Mouse (Mus musculus) forebrain, embryonic 16.5 days (tissue): ENCODE measurements at regions not wholly inside any gene's neighbourhood (a gene's known extent, or its start where the extent isn't known, plus 50 kb on each side); places are given as distances from the start of the nearest gene placed in this dataset.

Experiments
- ATAC-seq: fragments of 200-750 bp; cut with Nextera tagmentation; 2 replicates; pipeline ENCODE4 v1.8.0; 2017; ENCODE audit warnings: mild to moderate bottlenecking, moderate library complexity
- H3K27ac ChIP-seq: fragments of 300-500 bp; sonication (generic); 2 replicates; pipeline ENCODE4 v1.5.1; 2014; ENCODE audit warnings: low read length, control low read depth
- H3K27me3 ChIP-seq: fragments of 300-500 bp; sonication (generic); replicated peaks from 2 replicates; pipeline ENCODE4 v1.6.1; 2014; ENCODE audit warnings: low read length; ENCODE audit not compliant: control insufficient read depth, insufficient read depth
- H3K36me3 ChIP-seq: fragments of 300-500 bp; sonication (generic); 2 replicates; pipeline ENCODE4 v1.6.1; 2014; ENCODE audit not compliant: control insufficient read depth, insufficient read depth
- H3K4me1 ChIP-seq: fragments of 300-500 bp; sonication (generic); replicated peaks from 2 replicates; pipeline ENCODE4 v1.6.1; 2014; ENCODE audit warnings: low read length; ENCODE audit not compliant: control insufficient read depth, insufficient read depth
- H3K4me2 ChIP-seq: fragments of 300-500 bp; sonication (generic); 2 replicates; pipeline ENCODE4 v1.6.1; 2014; ENCODE audit warnings: mild to moderate bottlenecking, low read length, control low read depth
- H3K4me3 ChIP-seq: fragments of 300-500 bp; sonication (generic); replicated peaks from 2 replicates; pipeline ENCODE4 v1.5.1; 2014; ENCODE audit warnings: mild to moderate bottlenecking, low read length, control low read depth
- H3K9ac ChIP-seq: fragments of 300-500 bp; sonication (generic); replicated peaks from 2 replicates; pipeline ENCODE4 v1.6.1; 2014; ENCODE audit warnings: low read depth, low read length, control low read depth
- H3K9me3 ChIP-seq: fragments of 300-500 bp; sonication (generic); 2 replicates; pipeline ENCODE4 v1.6.1; 2016; ENCODE audit warnings: low read length; ENCODE audit not compliant: control insufficient read depth
- WGBS: fragments of 180-500 bp; shearing (Covaris S2); extraction: QIAGEN DNeasy Blood & Tissue Kit; methylation state at CpG from one replicate; pipeline ENCODE4 v1.1.7; 2014; 5-methylcytosine and 5-hydroxymethylcytosine counted together

DNA sequence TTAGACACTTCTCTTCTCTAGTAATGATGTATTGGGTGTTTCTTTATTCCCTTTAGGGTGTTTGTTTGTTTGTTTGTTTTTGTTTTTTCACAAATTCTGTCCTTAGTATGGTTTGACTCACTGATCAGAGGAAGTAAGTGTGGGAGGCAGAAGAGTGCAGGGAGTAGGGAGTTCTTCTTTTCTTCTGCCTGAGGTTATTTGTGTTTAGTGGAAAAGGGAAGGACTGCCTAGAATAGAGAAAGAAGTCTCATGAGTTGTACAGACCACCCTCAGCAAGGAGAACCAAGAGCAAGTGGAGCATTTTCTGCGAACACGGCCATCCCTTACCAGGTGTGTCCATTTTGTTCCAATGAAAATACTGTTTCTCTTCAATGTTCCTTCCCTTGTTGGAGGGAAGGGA, 253.9 kb downstream of the Ptprc start:
- H3K36me3 ChIP-seq, result no peaks in the 10 kb centered on the region; the same call in 1 of the 2 replicates
- H3K4me1 ChIP-seq, result peaks cover 8% of the 10 kb centered on the region
- no peaks in the 10 kb centered on the region for H3K27me3 ChIP-seq
- 85% methylated on average over 2 of the region's 2 CpGs for WGBS
- H3K27ac ChIP-seq, result no peak overlapping the region
- no peak overlapping the region for H3K9ac ChIP-seq
- no peaks in the 10 kb centered on the region for H3K9me3 ChIP-seq
- no peak for ATAC-seq
- H3K4me2 ChIP-seq, result no peak overlapping the region
- H3K4me3 ChIP-seq, result no peak overlapping the region

DNA sequence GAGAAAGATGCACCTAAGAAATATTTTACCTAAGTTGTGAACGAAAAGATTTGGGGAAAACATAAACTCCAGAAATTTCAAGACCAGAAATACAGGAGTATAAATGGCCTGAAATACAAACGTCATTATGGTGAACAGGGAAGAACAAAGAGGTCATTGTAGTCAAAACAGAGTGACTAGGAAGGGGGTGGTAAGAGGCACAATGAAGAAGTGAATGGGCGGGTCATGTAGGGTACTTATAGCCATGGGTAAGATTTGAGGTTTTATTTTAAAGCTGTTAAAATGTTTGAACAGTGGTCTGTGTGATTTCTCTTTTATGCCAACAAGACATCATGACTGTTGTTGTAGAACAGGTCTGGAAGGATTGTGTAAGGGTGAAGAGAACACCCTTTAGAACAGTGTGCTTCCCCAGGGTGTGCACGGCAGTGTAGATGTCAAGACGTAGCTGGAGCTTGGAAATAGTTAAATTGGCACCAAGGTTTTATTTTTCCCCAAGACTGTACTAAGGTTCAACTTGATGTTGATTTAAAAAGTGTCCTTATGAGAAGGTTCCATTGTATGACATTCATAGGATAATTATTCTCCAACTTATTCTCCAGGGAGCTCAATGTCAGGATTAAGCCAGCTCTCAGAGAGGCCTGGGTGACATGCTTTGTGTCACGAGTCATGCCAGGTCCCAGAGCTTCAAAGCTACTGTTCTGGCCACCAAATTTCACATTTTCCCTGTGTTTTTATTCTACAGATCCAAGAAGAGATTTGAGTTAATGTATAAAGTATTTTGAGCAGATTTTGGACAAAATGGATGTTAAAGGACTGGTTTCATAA, 255.6 kb downstream of the Ptprc start:
- H3K9ac ChIP-seq, result no peak overlapping the region
- no peaks in the 10 kb centered on the region; the same call in 1 of the 2 replicates for H3K36me3 ChIP-seq
- no peak overlapping the region for H3K27ac ChIP-seq
- H3K4me2 ChIP-seq, result no peak overlapping the region
- no peaks in the 10 kb centered on the region for H3K9me3 ChIP-seq
- WGBS, result 41% methylated on average over 6 of the region's 6 CpGs
- no peaks in the 10 kb centered on the region for H3K27me3 ChIP-seq
- 0 out of 2 replicates have a peak, but pooled peaks have one; percentile 34 for ATAC-seq
- peaks cover 2% of the 10 kb centered on the region; the same call in 1 of the 2 replicates for H3K4me1 ChIP-seq
- no peak overlapping the region for H3K4me3 ChIP-seq

DNA sequence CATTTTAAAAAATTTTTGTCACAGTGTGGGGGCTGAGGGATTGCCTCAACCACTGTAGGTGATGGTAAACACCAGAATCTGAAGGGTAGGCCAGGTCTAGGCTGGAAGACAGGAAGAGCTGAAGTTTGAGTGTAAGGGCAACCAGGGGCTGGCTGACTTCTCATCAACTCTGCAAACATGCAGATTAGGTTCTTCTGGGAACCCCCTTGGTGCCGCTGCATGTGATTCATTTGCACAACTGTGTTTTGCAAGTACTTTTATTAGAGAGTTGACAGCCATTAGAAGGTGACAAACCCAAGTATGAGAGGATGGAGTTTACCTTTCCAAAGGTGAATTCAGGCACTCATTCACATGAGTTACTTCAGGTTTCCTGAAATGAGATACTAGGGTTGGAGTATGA, 258.1 kb downstream of the Ptprc start:
- 78% methylated on average over 1 of the region's 1 CpGs for WGBS

DNA sequence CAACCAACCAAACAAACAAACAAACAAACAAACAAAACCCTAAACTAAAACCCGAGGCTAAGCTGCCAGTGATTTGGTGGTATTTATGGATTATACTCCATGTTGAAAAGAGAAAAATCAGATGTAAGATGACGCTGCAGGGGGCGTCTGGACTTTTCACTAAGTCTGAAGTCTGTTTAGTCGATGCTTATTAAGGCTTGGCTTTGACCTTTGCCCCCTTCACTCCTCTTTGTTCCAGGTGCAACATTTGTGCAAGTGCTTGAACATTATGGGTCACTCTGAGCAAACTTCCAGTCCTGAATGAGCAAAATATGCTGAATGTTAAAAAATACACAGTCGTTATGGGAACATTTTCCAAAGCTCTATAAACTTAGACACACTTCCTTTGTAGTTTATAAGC, 268.6 kb downstream of the Ptprc start:
- peak overlapping the region; percentile 24 for H3K4me2 ChIP-seq
- H3K27ac ChIP-seq, result no peak overlapping the region

More for the DNA sequence above, 258.1 kb downstream of the Ptprc start:
- Histone ChIP-seq H3K4me2 (no peak overlapping the region), H3K36me3 (no peaks in the 10 kb centered on the region; the same call in 1 of the 2 replicates), H3K9ac (no peak overlapping the region), H3K27ac (no peak overlapping the region), H3K4me3 (no peak overlapping the region), H3K4me1 (peaks cover 7% of the 10 kb centered on the region), H3K27me3 (no peaks in the 10 kb centered on the region), H3K9me3 (no peaks in the 10 kb centered on the region)
- no peak for ATAC-seq

DNA sequence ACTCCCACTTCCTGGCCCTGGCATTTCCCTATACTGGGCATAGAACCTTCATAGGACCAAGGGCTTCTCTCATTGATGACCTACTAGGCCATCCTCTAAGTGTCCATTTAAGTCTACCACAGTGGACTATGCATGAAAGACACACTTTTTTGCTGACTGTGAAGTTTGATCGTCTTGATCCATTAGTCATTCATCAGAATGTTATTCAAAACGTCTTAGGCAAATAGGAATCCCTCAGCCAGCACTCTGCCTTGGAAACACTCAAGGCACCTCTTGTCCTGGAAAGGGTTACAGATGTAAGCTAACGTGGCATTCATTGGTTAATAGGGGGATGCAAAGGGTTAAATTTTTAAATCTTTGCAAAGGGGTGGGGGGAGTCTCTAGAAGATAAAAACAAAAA, 269.0 kb downstream of the Ptprc start:
- no peak for ATAC-seq
- H3K9ac ChIP-seq, result no peak overlapping the region
- no peaks in the 10 kb centered on the region for H3K9me3 ChIP-seq
- H3K36me3 ChIP-seq, result no peaks in the 10 kb centered on the region; the same call in 1 of the 2 replicates
- H3K27me3 ChIP-seq, result no peaks in the 10 kb centered on the region
- WGBS, result 14% methylated on average over 3 of the region's 3 CpGs
- H3K4me1 ChIP-seq, result peaks cover 31% of the 10 kb centered on the region
- H3K4me2 ChIP-seq, result peak overlapping the region; percentile 16
- H3K27ac ChIP-seq, result no peak overlapping the region
- no peak overlapping the region for H3K4me3 ChIP-seq

More for the DNA sequence above, 268.6 kb downstream of the Ptprc start:
- peaks cover 3% of the 10 kb centered on the region for H3K36me3 ChIP-seq
- no peak overlapping the region for H3K4me3 ChIP-seq
- no peak overlapping the region for H3K9ac ChIP-seq
- peaks cover 31% of the 10 kb centered on the region for H3K4me1 ChIP-seq
- WGBS, result 21% methylated on average over 5 of the region's 5 CpGs
- ATAC-seq, result no peak
- no peaks in the 10 kb centered on the region for H3K27me3 ChIP-seq
- no peaks in the 10 kb centered on the region for H3K9me3 ChIP-seq

DNA sequence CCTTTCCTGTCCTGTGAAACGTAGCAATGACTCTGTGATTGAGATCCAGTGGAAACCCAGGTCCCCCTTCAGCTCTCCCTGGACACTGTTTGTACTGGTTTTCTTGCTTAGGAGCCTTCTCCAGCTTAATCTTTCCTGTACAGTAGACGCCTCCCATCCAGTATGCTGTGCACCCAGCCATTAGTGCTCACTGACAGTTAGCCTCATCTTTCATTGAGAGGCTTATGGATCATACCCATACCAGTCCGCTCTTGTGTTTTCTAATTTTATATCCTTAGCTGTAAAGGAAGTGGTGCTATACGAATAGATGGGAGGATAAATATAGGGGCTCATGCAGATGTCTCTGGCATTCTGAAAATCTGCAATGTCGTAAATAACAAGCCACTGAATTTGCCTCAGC, 269.9 kb downstream of the Ptprc start:
- H3K4me1 ChIP-seq, result peaks cover 31% of the 10 kb centered on the region
- H3K27ac ChIP-seq, result peak overlapping the region; percentile 59
- H3K9me3 ChIP-seq, result no peaks in the 10 kb centered on the region
- ATAC-seq, result no peak
- no peaks in the 10 kb centered on the region for H3K27me3 ChIP-seq
- H3K4me3 ChIP-seq, result peak overlapping the region; percentile 20; the same call in 1 of the 2 replicates
- 40% methylated on average over 5 of the region's 5 CpGs for WGBS
- peak overlapping the region; percentile 26 for H3K9ac ChIP-seq
- H3K36me3 ChIP-seq, result no peaks in the 10 kb centered on the region
- H3K4me2 ChIP-seq, result peak overlapping the region; percentile 44

DNA sequence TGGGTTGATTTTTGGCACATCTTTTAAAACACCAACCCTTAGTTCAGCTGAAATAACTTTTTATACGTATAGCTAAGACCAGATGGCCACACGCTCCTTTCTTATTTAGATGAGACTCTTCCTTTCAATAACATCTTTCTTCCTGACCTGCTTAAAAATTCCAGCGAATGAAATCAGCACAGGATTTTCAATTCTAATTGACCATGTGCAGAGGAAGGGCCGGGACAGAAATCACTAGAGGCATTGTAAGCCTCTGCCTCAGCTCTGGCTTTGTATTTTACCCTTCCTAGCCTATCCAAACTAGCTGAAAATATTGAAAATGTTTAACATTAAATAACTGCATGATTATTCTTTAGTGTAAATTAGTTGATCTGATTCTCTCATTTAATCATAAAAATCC, 272.2 kb downstream of the Ptprc start:
- no peaks in the 10 kb centered on the region for H3K36me3 ChIP-seq
- no peaks in the 10 kb centered on the region for H3K9me3 ChIP-seq
- no peaks in the 10 kb centered on the region for H3K27me3 ChIP-seq
- ATAC-seq, result no peak
- H3K27ac ChIP-seq, result no peak overlapping the region; the same call in 1 of the 2 replicates
- peak overlapping the region; percentile 43 for H3K4me3 ChIP-seq
- peak overlapping the region; percentile 82 for H3K4me2 ChIP-seq
- 5% methylated on average over 4 of the region's 4 CpGs for WGBS
- 0 out of 2 replicates have a peak overlapping the region, but pooled peaks have one; percentile 30 for H3K9ac ChIP-seq
- H3K4me1 ChIP-seq, result peaks cover 25% of the 10 kb centered on the region

DNA sequence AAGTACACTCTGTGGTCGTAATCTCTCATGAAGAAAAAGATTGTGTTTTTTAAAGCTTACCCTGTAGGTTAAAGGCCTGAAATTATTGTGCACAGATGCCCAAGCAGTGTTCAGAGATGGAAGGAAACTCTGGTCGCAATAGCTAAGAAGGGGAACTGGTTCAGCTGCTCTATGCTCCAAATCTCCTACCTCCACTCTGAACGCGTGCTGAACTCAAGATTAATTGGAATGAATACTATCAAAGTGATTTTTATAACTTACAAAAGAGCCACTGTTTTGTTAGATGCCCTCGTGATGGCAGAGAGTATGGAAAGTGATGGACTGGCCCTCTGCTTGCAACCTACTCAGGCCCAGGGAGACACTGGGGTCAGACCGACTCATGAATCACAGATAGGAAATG, 272.6 kb downstream of the Ptprc start:
- Histone ChIP-seq H3K36me3 (no peaks in the 10 kb centered on the region), H3K4me1 (peaks cover 27% of the 10 kb centered on the region), H3K27me3 (no peaks in the 10 kb centered on the region), H3K27ac (peak overlapping the region; percentile 75), H3K4me3 (peak overlapping the region; percentile 43), H3K9ac (peak overlapping the region; percentile 55), H3K4me2 (peak overlapping the region; percentile 82), H3K9me3 (no peaks in the 10 kb centered on the region)
- no peak for ATAC-seq
- 7% methylated on average over 6 of the region's 6 CpGs for WGBS

DNA sequence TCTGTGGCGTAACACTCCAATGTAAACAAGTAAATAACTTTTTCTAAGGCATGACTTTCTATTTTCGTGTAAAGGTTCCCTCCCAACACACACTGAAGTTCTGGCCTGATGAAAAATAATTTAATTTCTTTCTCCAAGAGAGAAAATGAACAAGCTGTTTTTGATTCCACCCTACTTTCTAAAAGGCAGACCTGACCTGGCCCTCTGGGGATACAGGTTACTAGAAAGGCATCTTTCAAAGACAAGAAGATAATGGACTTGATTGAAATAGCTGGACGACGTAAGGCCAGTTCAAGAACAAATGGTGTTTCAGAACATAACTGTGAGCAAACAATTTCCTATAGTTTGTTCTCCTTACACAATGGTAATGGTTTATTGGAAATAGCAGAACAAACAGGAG, 273.5 kb downstream of the Ptprc start:
- no peak for ATAC-seq
- H3K4me1 ChIP-seq, result peaks cover 27% of the 10 kb centered on the region

More for the DNA sequence above, 273.5 kb downstream of the Ptprc start:
- Histone ChIP-seq H3K36me3 (no peaks in the 10 kb centered on the region), H3K27ac (peak overlapping the region; percentile 70), H3K9me3 (no peaks in the 10 kb centered on the region), H3K27me3 (no peaks in the 10 kb centered on the region), H3K4me2 (peak overlapping the region; percentile 82), H3K9ac (peak overlapping the region; percentile 55), H3K4me3 (peak overlapping the region; percentile 43)
- 14% methylated on average over 4 of the region's 4 CpGs for WGBS
